Mouse (Mus musculus) monocyte, adult 5-6 weeks (primary cell): ENCODE data around the gene Sbf2. TPM values are rescaled to one million over a fixed set of nuclear protein-coding genes. Genes with fewer than 3 reads are reported as not detected.

Experiments used
- ATAC-seq: fragments of 153-309, 156-312 bp; replicated peaks from 2 replicates; pipeline ENCODE4 v1.8.0; 2017; ENCODE audit warnings: mild to moderate bottlenecking; ENCODE audit not compliant: low TSS enrichment, insufficient number of reproducible peaks, severe bottlenecking, poor library complexity, low FRiP score
- total RNA-seq: library from RNA; stranded (forward); fragments of 200-1000, 200-491, 200-594 nt; gene quantifications from 3 replicates; pipeline ENCODE4 v1.2.3, GENCODE M21; 2017

Gene Sbf2
- total RNA-seq, 1 experiment from 2014 or later: 9.9 TPM

- no peak for ATAC-seq
These were observed 326.0 kb downstream of the Sbf2 start for GRCm38 (mm10) chr7:110288731-110289191.

GRCm38 (mm10) chr7:110288191-110288604 is 326.5 kb downstream of the Sbf2 start:
- ATAC-seq: no peak

GRCm38 (mm10) chr7:110287476-110288071 is 327.1 kb downstream of the Sbf2 start:
- no peak for ATAC-seq

- ATAC-seq: peak; percentile 66
These were observed 327.8 kb downstream of the Sbf2 start for GRCm38 (mm10) chr7:110286838-110287475.

GRCm38 (mm10) chr7:110286198-110286732 is 328.5 kb downstream of the Sbf2 start:
- ATAC-seq: no peak

- no peak for ATAC-seq
These were observed 328.9 kb downstream of the Sbf2 start for GRCm38 (mm10) chr7:110285849-110286151.

GRCm38 (mm10) chr7:110285076-110285848 is 329.5 kb downstream of the Sbf2 start:
- no peak for ATAC-seq

- ATAC-seq: no peak
These were observed 331.0 kb downstream of the Sbf2 start for GRCm38 (mm10) chr7:110283484-110284275.

- no peak for ATAC-seq
These were observed 331.9 kb downstream of the Sbf2 start for GRCm38 (mm10) chr7:110282797-110283196.

GRCm38 (mm10) chr7:110281435-110282256 is 333.1 kb downstream of the Sbf2 start:
- no peak for ATAC-seq

- ATAC-seq: no peak
These were observed 335.5 kb downstream of the Sbf2 start for GRCm38 (mm10) chr7:110279183-110279582.

- no peak for ATAC-seq
These were observed 336.9 kb downstream of the Sbf2 start for GRCm38 (mm10) chr7:110277734-110278245.

- ATAC-seq: no peak
These were observed 342.3 kb downstream of the Sbf2 start for GRCm38 (mm10) chr7:110272434-110272833.

- ATAC-seq: no peak
These were observed 342.9 kb downstream of the Sbf2 start for GRCm38 (mm10) chr7:110271814-110272213.

- ATAC-seq: peak; percentile 48; the same call in 1 of the 2 replicates
These were observed 344.3 kb downstream of the Sbf2 start for GRCm38 (mm10) chr7:110270455-110270854.

- no peak for ATAC-seq
These were observed 344.9 kb downstream of the Sbf2 start for GRCm38 (mm10) chr7:110269777-110270176.

- ATAC-seq: no peak
These were observed 346.2 kb downstream of the Sbf2 start for GRCm38 (mm10) chr7:110268511-110268910.

GRCm38 (mm10) chr7:110267994-110268393 is 346.7 kb downstream of the Sbf2 start:
- no peak for ATAC-seq
